8 mouse cellular contexts compared by ENCODE assay signal in genomic region chr1:80758798-80759184, GRCm38 (mm10). TPM values are rescaled to one million over a fixed set of nuclear protein-coding genes. Genes with fewer than 3 reads are reported as not detected.
DNase-seq lines count a peak whose midpoint lies in the region; ATAC-seq and TF ChIP-seq lines count a peak whose summit lies in the region.

No protein-coding gene starts in this region.

- TF ChIP-seq CTCF in cortical plate, adult 2 months (IDR thresholded peaks at IDR 0.05; ENCODE audit: extremely low read depth, insufficient read depth, low read length) = no peak

- no peak overlapping the region for H3K27ac ChIP-seq in kidney, embryonic 16.5 days (ENCODE audit: low read length)
- peak overlapping the region; percentile 91 for H3K27ac ChIP-seq in cortical plate, adult 2 months (ENCODE audit: insufficient read depth, low read length)
- peak overlapping the region; percentile 13; the same call in 1 of the 2 replicates for H3K27ac ChIP-seq in hindbrain, embryonic 16.5 days (ENCODE audit: low read depth, low read length)
- H3K27ac ChIP-seq in midbrain, embryonic 16.5 days (ENCODE audit: low read length) = no peak overlapping the region

- peaks cover 18% of the 10 kb centered on the region for H3K4me1 ChIP-seq in kidney, embryonic 16.5 days (ENCODE audit: insufficient read depth, low read length)
- H3K4me1 ChIP-seq in cortical plate, adult 2 months (ENCODE audit: control insufficient read depth, insufficient read depth, low read length) = no peaks in the 10 kb centered on the region
- H3K4me1 ChIP-seq in hindbrain, embryonic 16.5 days (ENCODE audit: control insufficient read depth, insufficient read depth, low read depth, low read length) = peaks cover 9% of the 10 kb centered on the region
- peaks cover 7% of the 10 kb centered on the region; the same call in 1 of the 2 replicates for H3K4me1 ChIP-seq in midbrain, embryonic 16.5 days (ENCODE audit: control insufficient read depth, insufficient read depth, low read length)

- H3K9me3 ChIP-seq in kidney, embryonic 16.5 days (ENCODE audit: low read length) = no peaks in the 10 kb centered on the region
- H3K9me3 ChIP-seq in hindbrain, embryonic 16.5 days (ENCODE audit: control insufficient read depth, low read length) = no peaks in the 10 kb centered on the region
- H3K9me3 ChIP-seq in midbrain, embryonic 16.5 days (replicated peaks; ENCODE audit: control insufficient read depth, low read length, poor library complexity, severe bottlenecking) = no peaks in the 10 kb centered on the region

- 0 out of 2 replicates have a peak, but pooled peaks cover 7% of the 10 kb centered on the region for H3K27me3 ChIP-seq in kidney, embryonic 16.5 days (ENCODE audit: insufficient read depth, low read length)
- peaks cover 2% of the 10 kb centered on the region; the same call in 1 of the 2 replicates for H3K27me3 ChIP-seq in hindbrain, embryonic 16.5 days (replicated peaks; ENCODE audit: control insufficient read depth, insufficient read depth, low read length)
- 0 out of 2 replicates have a peak, but pooled peaks cover 2% of the 10 kb centered on the region for H3K27me3 ChIP-seq in midbrain, embryonic 16.5 days (ENCODE audit: control insufficient read depth, insufficient read depth, low read depth, low read length)

- ATAC-seq in kidney, embryonic 16.5 days (ENCODE audit: low FRiP score, low TSS enrichment) = peak; percentile 1; the same call in 1 of the 2 replicates
- ATAC-seq in hindbrain, embryonic 16.5 days = no peak
- ATAC-seq in midbrain, embryonic 16.5 days = peak; percentile 5
- ATAC-seq in erythroid progenitor cell, adult 5-6 weeks (replicated peaks; ENCODE audit: low FRiP score, poor library complexity, severe bottlenecking) = no peak

- peak overlapping the region; percentile 98 for H3K4me2 ChIP-seq in kidney, embryonic 16.5 days (replicated peaks; ENCODE audit: low read depth, low read length)
- H3K4me2 ChIP-seq in hindbrain, embryonic 16.5 days (ENCODE audit: low read length) = peak overlapping the region; percentile 97
- H3K4me2 ChIP-seq in midbrain, embryonic 16.5 days (ENCODE audit: low read length) = peak overlapping the region; percentile 76

- DNase-seq in kidney, postnatal 36 days = no peak
- DNase-seq in urinary bladder, postnatal 25 days (ENCODE audit: low spot score) = no peak
- no peak for DNase-seq in adrenal gland, postnatal 10 days

- peak overlapping the region; percentile 68 for H3K4me3 ChIP-seq in kidney, embryonic 16.5 days (ENCODE audit: low read length)
- H3K4me3 ChIP-seq in cortical plate, adult 2 months (ENCODE audit: insufficient read depth, low read length) = peak overlapping the region; percentile 79
- peak overlapping the region; percentile 86 for H3K4me3 ChIP-seq in hindbrain, embryonic 16.5 days (ENCODE audit: low read length)
- H3K4me3 ChIP-seq in midbrain, embryonic 16.5 days (ENCODE audit: low read depth, low read length) = peak overlapping the region; percentile 66

- no peaks in the 10 kb centered on the region for H3K36me3 ChIP-seq in kidney, embryonic 16.5 days (ENCODE audit: insufficient read depth, low read length)
- no peaks in the 10 kb centered on the region for H3K36me3 ChIP-seq in hindbrain, embryonic 16.5 days (ENCODE audit: control insufficient read depth, insufficient read depth, low read length)
- H3K36me3 ChIP-seq in midbrain, embryonic 16.5 days (ENCODE audit: control insufficient read depth, insufficient read depth, low read length) = no peaks in the 10 kb centered on the region

- peak overlapping the region; percentile 65 for H3K9ac ChIP-seq in kidney, embryonic 16.5 days (replicated peaks; ENCODE audit: low read length)
- H3K9ac ChIP-seq in hindbrain, embryonic 16.5 days (ENCODE audit: low read depth, low read length) = peak overlapping the region; percentile 77
- peak overlapping the region; percentile 76 for H3K9ac ChIP-seq in midbrain, embryonic 16.5 days (ENCODE audit: low read depth, low read length)

- TF ChIP-seq POLR2A in cortical plate, adult 2 months (IDR thresholded peaks at IDR 0.05; ENCODE audit: extremely low read depth, insufficient read depth, low read length) = no peak

- 5% methylated on average over 6 of the region's 6 CpGs for WGBS in kidney, embryonic 16.5 days
- 12% methylated on average over 6 of the region's 6 CpGs for WGBS in hindbrain, embryonic 16.5 days
- 9% methylated on average over 6 of the region's 6 CpGs for WGBS in midbrain, embryonic 16.5 days

RNA-seq across cellular contexts. Expression of gene Dock10, which starts 0.5 kb away (rescaled TPM):
- 3.7 and 4.7 TPM in 2 replicates for polyA plus RNA-seq in kidney, embryonic 16.5 days (2015; fragmentation: Nextera tagmentation; extraction: Ambion mirVana)
- polyA plus RNA-seq in cortical plate, adult 2 months (2012; rRNA removed) = 23.3 and 23.8 TPM in 2 replicates
- 5.8 and 5.9 TPM in 2 replicates for polyA plus RNA-seq in hindbrain, embryonic 16.5 days (2015; fragmentation: Nextera tagmentation; extraction: Ambion mirVana)
- polyA plus RNA-seq in midbrain, embryonic 16.5 days (2015; fragmentation: Nextera tagmentation; extraction: Ambion mirVana) = 3.8 and 4.0 TPM in 2 replicates
- 18.9 and 26.7 TPM in 2 replicates for total RNA-seq in erythroid progenitor cell, adult 5-6 weeks (2015; ENCODE audit: low replicate concordance)
- total RNA-seq in erythroid progenitor cell, adult 5-6 weeks (2017; ENCODE audit: low replicate concordance) = 15.8 and 17.8 TPM in 2 replicates
- total RNA-seq in adrenal gland, postnatal 10 days (2021) = 10 to 100 TPM; 19.2 to 23.7 TPM

Comparison
In these comparisons a context has a peak if more than half of its experiments do, and no peak if none do; other contexts are left out.
1. ATAC-seq: peak in kidney, embryonic 16.5 days (single experiment) and midbrain, embryonic 16.5 days (single experiment); none in hindbrain, embryonic 16.5 days (single experiment) and erythroid progenitor cell, adult 5-6 weeks (single experiment).
2. H3K27ac ChIP-seq: peak in cortical plate, adult 2 months (single experiment) and hindbrain, embryonic 16.5 days (single experiment); none in kidney, embryonic 16.5 days (single experiment) and midbrain, embryonic 16.5 days (single experiment).
3. Peak in every context shown above with its lines, with median percentiles within 50 percentile points of each other: H3K4me2 ChIP-seq, H3K4me3 ChIP-seq and H3K9ac ChIP-seq.